Mouse (Mus musculus) stomach, embryonic 15.5 days (tissue): Measurements from ENCODE around the gene Rreb1. TPM values are rescaled to one million over a fixed set of nuclear protein-coding genes. Genes with fewer than 3 reads are reported as not detected.

Experiments
- ATAC-seq: fragments of 200-750 bp; cut with Nextera tagmentation; 2 replicates; pipeline ENCODE4 v1.8.0; 2017; ENCODE audit warnings: low read depth, moderate number of reproducible peaks, moderate TSS enrichment; ENCODE audit not compliant: insufficient read depth, low FRiP score
- H3K27ac ChIP-seq: fragments of 300-500 bp; sonication (generic); 2 replicates; pipeline ENCODE4 v1.5.1; 2015; ENCODE audit warnings: mild to moderate bottlenecking, inconsistent platforms
- H3K27me3 ChIP-seq: fragments of 300-500 bp; sonication (generic); replicated peaks from 2 replicates; pipeline ENCODE4 v1.6.1; 2015; ENCODE audit warnings: inconsistent platforms
- H3K36me3 ChIP-seq: fragments of 300-500 bp; sonication (generic); 2 replicates; pipeline ENCODE4 v1.6.1; 2015; ENCODE audit warnings: inconsistent platforms
- H3K4me1 ChIP-seq: fragments of 300-500 bp; sonication (generic); 2 replicates; pipeline ENCODE4 v1.6.1; 2015; ENCODE audit warnings: inconsistent platforms
- H3K4me2 ChIP-seq: fragments of 300-500 bp; sonication (generic); 2 replicates; pipeline ENCODE4 v1.6.1; 2015; ENCODE audit warnings: mild to moderate bottlenecking, inconsistent platforms
- H3K4me3 ChIP-seq: fragments of 300-500 bp; sonication (generic); replicated peaks from 2 replicates; pipeline ENCODE4 v1.5.1; 2015; ENCODE audit warnings: inconsistent platforms
- H3K9ac ChIP-seq: fragments of 300-500 bp; sonication (generic); 2 replicates; pipeline ENCODE4 v1.6.1; 2015; ENCODE audit warnings: inconsistent platforms
- H3K9me3 ChIP-seq: fragments of 300-500 bp; sonication (generic); 2 replicates; pipeline ENCODE4 v1.6.1; 2016; ENCODE audit warnings: inconsistent platforms
- WGBS: fragments of 180-500 bp; shearing (Covaris S2); methylation state at CpG from one replicate; pipeline ENCODE4 v1.1.7; 2015; 5-methylcytosine and 5-hydroxymethylcytosine counted together
- polyA plus RNA-seq: library from polyadenylated mRNA; unstranded; fragments of >200 nt; fragmentation: Nextera tagmentation; extraction: Ambion mirVana; gene quantifications from 2 replicates; pipeline ENCODE4 v1.2.1, GENCODE M21; 2015

Gene Rreb1
- polyA plus RNA-seq, 1 experiment from 2014 or later = 12.8 TPM

GRCm38 (mm10) chr13:37782144-37782543 is 3.9 kb downstream of the Rreb1 start:
- no peak for ATAC-seq
- 82% methylated on average over 6 of the region's 6 CpGs for WGBS

DNA sequence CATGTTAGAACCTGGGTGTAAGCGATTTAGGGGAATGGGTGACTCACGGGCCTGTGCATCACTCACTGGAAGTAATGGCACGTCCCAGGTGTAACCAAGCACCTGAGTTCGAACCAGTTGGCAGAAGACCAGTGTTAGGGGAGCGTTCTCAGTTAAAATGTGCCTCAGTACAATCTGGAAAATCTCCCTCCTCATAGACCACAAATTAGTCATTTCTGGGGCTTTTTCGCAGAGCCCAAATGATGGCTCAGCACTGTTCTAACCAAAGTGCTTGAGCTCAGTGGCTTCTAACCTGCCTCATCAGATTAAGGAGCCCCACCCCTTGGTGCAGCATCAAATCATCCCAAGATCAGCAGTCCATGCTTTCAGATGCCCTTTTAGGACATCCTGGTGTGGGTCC is 5.5 kb downstream of the Rreb1 start:
- Histone ChIP-seq H3K4me3 (no peak overlapping the region), H3K4me2 (no peak overlapping the region), H3K9ac (no peak overlapping the region), H3K36me3 (no peaks in the 10 kb centered on the region), H3K27me3 (no peaks in the 10 kb centered on the region), H3K4me1 (peaks cover 8% of the 10 kb centered on the region; the same call in 1 of the 2 replicates), H3K9me3 (no peaks in the 10 kb centered on the region), H3K27ac (no peak overlapping the region)
- 89% methylated on average over 6 of the region's 6 CpGs for WGBS
- no peak for ATAC-seq

More at GRCm38 (mm10) chr13:37782144-37782543, 3.9 kb downstream of the Rreb1 start:
- Histone ChIP-seq H3K36me3 (no peaks in the 10 kb centered on the region), H3K27ac (no peak overlapping the region), H3K4me1 (peaks cover 13% of the 10 kb centered on the region), H3K9ac (no peak overlapping the region), H3K9me3 (no peaks in the 10 kb centered on the region), H3K4me2 (no peak overlapping the region), H3K4me3 (no peak overlapping the region), H3K27me3 (no peaks in the 10 kb centered on the region)

DNA sequence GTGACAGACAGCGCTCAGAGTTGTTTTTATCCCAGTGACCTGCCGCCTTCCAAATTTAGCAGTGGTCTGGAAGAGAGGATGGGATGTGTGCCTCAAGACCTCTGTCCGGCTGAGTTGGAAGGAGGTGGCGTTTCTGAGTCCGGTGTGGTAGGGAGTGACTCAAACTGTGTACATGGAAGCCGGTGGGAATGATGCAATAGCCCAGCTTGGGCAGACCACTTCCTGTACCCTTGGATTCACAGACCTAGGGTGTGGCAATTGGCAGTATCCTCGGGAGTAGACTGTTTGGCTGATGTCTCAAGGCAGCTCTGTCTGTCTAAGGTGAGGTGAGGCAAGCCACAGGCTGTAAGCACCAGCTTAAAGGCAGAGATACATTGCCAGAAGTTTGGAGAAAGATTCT is 6.0 kb downstream of the Rreb1 start:
- 0 out of 2 replicates have a peak, but pooled peaks have one; percentile 43 for ATAC-seq
- no peaks in the 10 kb centered on the region for H3K9me3 ChIP-seq
- H3K4me1 ChIP-seq = peaks cover 2% of the 10 kb centered on the region; the same call in 1 of the 2 replicates
- H3K4me3 ChIP-seq = no peak overlapping the region
- H3K27ac ChIP-seq = no peak overlapping the region
- WGBS = 71% methylated on average over 7 of the region's 7 CpGs
- no peaks in the 10 kb centered on the region for H3K36me3 ChIP-seq
- no peak overlapping the region for H3K9ac ChIP-seq
- no peak overlapping the region for H3K4me2 ChIP-seq
- no peaks in the 10 kb centered on the region for H3K27me3 ChIP-seq

GRCm38 (mm10) chr13:37792739-37793336 is 14.6 kb downstream of the Rreb1 start:
- WGBS = 86% methylated on average over 11 of the region's 11 CpGs
- H3K4me3 ChIP-seq = no peak overlapping the region
- H3K9me3 ChIP-seq = no peaks in the 10 kb centered on the region
- ATAC-seq = no peak
- no peaks in the 10 kb centered on the region for H3K36me3 ChIP-seq
- H3K4me1 ChIP-seq = no peaks in the 10 kb centered on the region
- H3K27me3 ChIP-seq = no peaks in the 10 kb centered on the region
- no peak overlapping the region for H3K9ac ChIP-seq
- H3K4me2 ChIP-seq = no peak overlapping the region
- no peak overlapping the region for H3K27ac ChIP-seq

GRCm38 (mm10) chr13:37798811-37799210 is 20.6 kb downstream of the Rreb1 start:
- ATAC-seq = no peak
- WGBS = 91% methylated on average over 8 of the region's 8 CpGs
- no peak overlapping the region for H3K27ac ChIP-seq

GRCm38 (mm10) chr13:37799413-37799812 is 21.2 kb downstream of the Rreb1 start:
- Histone ChIP-seq H3K4me3 (no peak overlapping the region), H3K4me1 (peaks cover 6% of the 10 kb centered on the region; the same call in 1 of the 2 replicates), H3K9me3 (no peaks in the 10 kb centered on the region), H3K9ac (no peak overlapping the region), H3K27ac (no peak overlapping the region), H3K27me3 (no peaks in the 10 kb centered on the region), H3K36me3 (no peaks in the 10 kb centered on the region), H3K4me2 (no peak overlapping the region)
- 74% methylated on average over 9 of the region's 9 CpGs for WGBS
- no peak for ATAC-seq

More at GRCm38 (mm10) chr13:37798811-37799210, 20.6 kb downstream of the Rreb1 start:
- Histone ChIP-seq H3K4me1 (peaks cover 6% of the 10 kb centered on the region; the same call in 1 of the 2 replicates), H3K27me3 (no peaks in the 10 kb centered on the region), H3K4me3 (no peak overlapping the region), H3K4me2 (no peak overlapping the region), H3K36me3 (no peaks in the 10 kb centered on the region), H3K9me3 (no peaks in the 10 kb centered on the region), H3K9ac (no peak overlapping the region)

DNA sequence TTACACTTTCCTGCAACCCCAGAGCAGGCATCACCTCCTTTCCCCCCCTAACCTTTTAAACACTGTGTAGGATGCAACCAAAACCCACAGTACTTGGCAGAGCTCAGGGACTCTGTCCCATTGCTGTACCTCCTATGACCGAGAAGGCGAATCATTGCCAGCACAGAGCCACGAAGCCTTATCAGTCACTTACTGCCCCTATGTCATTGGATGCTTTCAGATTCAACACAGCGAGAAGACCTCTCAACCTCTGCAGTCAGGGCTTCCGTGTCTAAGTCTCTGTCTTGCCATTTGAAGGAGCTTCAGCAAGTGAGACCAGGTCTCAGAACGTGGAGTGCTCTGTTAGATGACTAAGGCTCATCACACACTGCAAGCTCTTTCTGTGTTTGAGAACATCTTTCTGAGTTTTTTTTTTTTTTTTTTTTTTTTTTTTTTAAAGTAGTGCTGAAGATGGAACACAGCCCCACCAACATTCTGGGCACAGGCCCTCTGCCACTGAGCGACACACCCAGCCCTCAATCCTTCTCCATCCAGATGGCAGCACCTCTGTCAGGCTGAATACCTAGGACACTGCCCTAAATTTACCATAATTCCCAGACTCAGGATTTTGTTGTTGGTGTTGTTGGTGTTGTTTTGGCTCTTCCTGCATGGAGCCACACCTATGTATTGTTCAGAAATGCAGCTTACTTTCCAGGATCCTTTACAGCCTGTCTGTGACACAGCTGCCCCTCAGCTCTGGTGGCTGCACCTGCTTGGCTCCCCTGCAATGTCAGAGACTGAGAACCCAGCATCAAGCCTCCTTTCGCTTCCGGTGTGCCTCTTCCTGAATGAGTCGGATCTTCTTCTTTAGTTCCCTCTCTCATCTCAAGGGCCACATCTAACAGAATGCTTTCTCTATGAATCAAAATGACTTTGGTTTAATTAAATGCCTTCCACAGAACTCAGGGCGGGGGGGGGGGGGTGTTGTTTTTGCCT is 23.2 kb downstream of the Rreb1 start:
- 62% methylated on average over 11 of the region's 11 CpGs for WGBS
- ATAC-seq = no peak

DNA sequence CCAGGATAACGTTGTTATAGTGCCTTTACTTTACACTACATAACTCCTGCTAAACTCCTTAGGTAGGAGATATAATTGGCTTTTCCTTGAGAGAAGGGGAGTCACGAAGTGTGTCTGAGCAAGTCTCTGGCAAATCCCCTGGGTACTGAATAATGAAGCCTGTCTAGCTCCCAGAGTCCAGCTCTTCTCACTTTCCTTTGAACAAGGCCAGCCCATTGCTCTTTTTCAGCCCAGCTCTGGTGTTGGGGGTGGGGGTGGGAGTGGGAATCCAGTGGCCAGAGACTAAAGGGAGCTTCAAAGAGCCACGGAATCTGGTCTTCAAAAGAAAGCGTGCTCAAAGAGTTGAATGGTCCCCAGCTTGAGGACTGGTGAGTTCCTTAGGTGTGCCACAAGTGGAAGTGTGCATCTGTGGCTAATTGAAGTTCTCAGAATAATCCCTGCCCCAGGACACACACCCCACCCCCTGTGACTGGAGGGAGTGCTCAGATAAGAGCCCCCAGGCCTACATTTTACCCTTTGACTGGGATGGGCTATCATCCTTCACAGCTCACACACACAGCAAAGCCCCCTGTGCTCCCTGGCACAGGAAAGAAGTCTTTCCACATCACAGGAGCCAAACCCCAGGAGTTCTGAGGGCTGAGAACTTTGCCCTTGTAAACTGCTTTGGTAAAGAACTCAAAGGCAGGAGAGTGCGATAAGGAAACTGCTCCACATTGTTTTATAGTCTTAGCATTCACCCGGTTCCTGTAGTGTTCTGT is 24.2 kb downstream of the Rreb1 start:
- Histone ChIP-seq H3K36me3 (no peaks in the 10 kb centered on the region), H3K4me2 (no peak overlapping the region), H3K27ac (peak overlapping the region; percentile 51; the same call in 1 of the 2 replicates), H3K4me3 (no peak overlapping the region), H3K27me3 (no peaks in the 10 kb centered on the region), H3K9me3 (no peaks in the 10 kb centered on the region), H3K4me1 (peaks cover 6% of the 10 kb centered on the region; the same call in 1 of the 2 replicates), H3K9ac (no peak overlapping the region)
- 37% methylated on average over 6 of the region's 6 CpGs for WGBS
- no peak for ATAC-seq

More for the DNA sequence above, 23.2 kb downstream of the Rreb1 start:
- H3K4me3 ChIP-seq = no peak overlapping the region
- H3K4me1 ChIP-seq = peaks cover 6% of the 10 kb centered on the region; the same call in 1 of the 2 replicates
- no peak overlapping the region for H3K4me2 ChIP-seq
- H3K36me3 ChIP-seq = no peaks in the 10 kb centered on the region
- no peaks in the 10 kb centered on the region for H3K9me3 ChIP-seq
- H3K27ac ChIP-seq = no peak overlapping the region
- H3K9ac ChIP-seq = no peak overlapping the region
- no peaks in the 10 kb centered on the region for H3K27me3 ChIP-seq

DNA sequence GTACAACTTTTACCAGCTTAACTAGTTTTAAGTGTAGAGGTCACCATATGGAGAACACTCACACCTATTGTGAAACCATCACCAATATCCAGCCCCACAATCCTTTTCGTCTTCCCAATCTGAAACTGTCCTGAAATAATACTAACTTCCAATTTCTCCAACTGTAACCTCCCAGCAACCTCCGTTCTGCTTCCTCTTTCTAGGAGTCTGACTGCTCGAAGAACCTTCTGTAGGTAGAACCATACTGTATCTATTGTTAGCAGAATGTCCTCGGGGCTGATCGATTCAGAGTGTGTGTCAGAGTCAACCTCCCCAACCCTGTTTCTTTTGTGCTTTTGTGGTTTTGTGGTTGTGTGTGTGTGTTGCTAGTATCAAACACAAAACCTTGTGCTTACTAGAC is 25.0 kb downstream of the Rreb1 start:
- H3K27ac ChIP-seq = no peak overlapping the region
- H3K36me3 ChIP-seq = no peaks in the 10 kb centered on the region
- H3K9ac ChIP-seq = no peak overlapping the region
- no peak overlapping the region for H3K4me3 ChIP-seq
- no peaks in the 10 kb centered on the region for H3K9me3 ChIP-seq
- ATAC-seq = no peak
- H3K4me1 ChIP-seq = peaks cover 6% of the 10 kb centered on the region; the same call in 1 of the 2 replicates
- H3K27me3 ChIP-seq = no peaks in the 10 kb centered on the region
- no peak overlapping the region for H3K4me2 ChIP-seq
- 88% methylated on average over 5 of the region's 5 CpGs for WGBS

DNA sequence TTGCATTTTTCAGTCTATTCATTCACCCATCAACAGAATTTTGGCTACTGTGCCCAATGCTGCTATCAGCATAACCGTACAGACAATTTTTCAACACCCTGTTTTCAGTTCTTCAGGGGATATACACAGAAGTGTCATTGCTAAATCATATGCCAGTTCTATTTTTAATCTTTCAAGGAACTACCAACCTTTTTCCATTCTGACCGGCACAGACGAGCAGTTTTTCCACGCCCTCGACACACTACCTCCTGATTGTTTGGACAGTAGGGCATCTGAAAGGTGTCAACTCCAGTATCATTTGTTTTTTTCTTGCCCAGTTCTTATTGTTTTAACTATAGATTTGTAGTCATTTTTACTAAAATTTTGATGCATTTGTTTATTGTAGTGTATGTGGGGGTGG is 25.8 kb downstream of the Rreb1 start:
- H3K4me3 ChIP-seq = no peak overlapping the region
- no peak overlapping the region for H3K9ac ChIP-seq
- ATAC-seq = no peak
- H3K4me1 ChIP-seq = peaks cover 6% of the 10 kb centered on the region; the same call in 1 of the 2 replicates
- no peak overlapping the region for H3K27ac ChIP-seq
- H3K9me3 ChIP-seq = no peaks in the 10 kb centered on the region
- H3K4me2 ChIP-seq = no peak overlapping the region
- no peaks in the 10 kb centered on the region for H3K27me3 ChIP-seq
- 69% methylated on average over 5 of the region's 5 CpGs for WGBS
- H3K36me3 ChIP-seq = no peaks in the 10 kb centered on the region

DNA sequence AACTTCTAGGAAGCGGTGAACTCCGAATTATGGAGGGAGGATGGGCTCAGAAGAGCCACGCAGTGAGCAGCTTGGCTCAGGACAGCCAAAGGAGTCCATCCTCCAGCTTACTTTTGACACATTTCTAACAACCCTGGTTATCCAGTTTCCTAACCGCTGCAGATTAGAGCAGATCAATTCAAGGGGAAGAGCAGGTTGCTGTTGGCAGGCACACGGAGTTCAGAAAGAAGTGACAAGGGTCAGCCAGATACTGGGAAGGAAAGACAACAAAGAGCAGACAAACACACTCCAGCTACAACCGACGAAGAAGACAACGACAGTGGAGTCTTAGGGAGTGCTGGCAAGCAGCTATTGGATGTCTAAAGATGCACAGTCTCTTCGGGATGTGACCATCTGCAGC is 36.8 kb downstream of the Rreb1 start:
- no peaks in the 10 kb centered on the region for H3K4me1 ChIP-seq
- WGBS = 64% methylated on average over 9 of the region's 9 CpGs

More for the DNA sequence above, 36.8 kb downstream of the Rreb1 start:
- Histone ChIP-seq H3K4me2 (no peak overlapping the region), H3K36me3 (no peaks in the 10 kb centered on the region), H3K4me3 (no peak overlapping the region), H3K27ac (no peak overlapping the region), H3K9me3 (no peaks in the 10 kb centered on the region), H3K27me3 (no peaks in the 10 kb centered on the region), H3K9ac (no peak overlapping the region)
- ATAC-seq = no peak
